Mouse (Mus musculus) urinary bladder, adult 18-20 months (tissue): ENCODE data around the gene Dnmt3l.
"Not testable (repeated sequence)": the region's sequence is repeated elsewhere in the genome, so short reads cannot be mapped to it uniquely, and the experiment has no call there.

Source experiments
- DNase-seq, 2 experiments: peaks; one replicate each; pipeline ENCODE4 v3.0.0; 2022; ENCODE audit warnings: low spot score in 2 of 2, mixed read lengths in 2 of 2

Gene Dnmt3l

DNA sequence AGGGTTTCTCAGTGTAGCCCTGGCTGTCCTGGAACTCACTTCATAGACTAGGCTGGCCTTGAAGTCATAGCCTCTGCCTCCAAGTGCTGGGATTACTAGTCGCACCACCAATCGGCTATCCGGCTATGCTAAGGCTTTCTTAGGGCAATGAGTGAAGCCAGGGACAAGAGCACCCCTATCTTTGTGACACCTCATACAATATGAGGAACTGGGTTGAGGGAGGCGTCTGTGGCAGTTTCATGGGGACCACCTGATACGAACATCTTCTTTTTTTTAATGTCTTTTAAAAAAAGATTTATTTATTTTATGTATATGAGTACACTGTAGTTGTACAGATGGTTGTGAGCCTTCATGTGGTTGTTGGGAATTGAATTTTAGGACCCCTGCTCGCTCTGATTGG, 44.0 kb downstream of the Dnmt3l start:
- DNase-seq = no peak

DNA sequence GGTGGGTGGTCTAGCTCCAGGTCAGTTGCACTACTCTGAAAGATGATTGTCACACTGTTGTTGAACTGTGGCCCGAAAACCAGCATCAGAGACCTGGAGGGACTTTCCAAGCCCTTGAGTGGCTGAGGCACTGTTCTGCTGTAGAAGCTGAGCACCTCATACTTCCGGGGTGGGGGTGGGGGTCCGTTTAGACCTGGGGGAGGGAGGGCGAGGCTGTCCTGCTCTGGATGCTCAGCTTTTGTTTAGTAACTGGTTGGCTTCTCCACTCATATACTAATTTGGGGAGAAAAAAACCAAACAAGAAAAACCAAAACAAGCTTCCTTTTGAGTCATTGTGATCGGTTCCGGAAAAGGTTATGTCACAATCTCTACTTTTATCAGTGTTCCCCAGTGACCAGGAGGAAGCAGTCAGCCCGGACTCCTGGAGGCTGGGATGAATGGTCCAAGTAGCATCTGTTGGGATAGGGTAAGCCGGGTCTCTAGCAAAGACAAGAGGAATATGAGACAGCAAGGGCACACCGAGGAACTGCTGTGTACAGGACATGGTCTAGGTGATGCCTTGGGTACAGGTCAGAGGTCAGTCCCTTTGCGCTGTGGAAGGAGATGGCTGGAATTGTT, 44.8 kb downstream of the Dnmt3l start:
- DNase-seq = no peak

DNA sequence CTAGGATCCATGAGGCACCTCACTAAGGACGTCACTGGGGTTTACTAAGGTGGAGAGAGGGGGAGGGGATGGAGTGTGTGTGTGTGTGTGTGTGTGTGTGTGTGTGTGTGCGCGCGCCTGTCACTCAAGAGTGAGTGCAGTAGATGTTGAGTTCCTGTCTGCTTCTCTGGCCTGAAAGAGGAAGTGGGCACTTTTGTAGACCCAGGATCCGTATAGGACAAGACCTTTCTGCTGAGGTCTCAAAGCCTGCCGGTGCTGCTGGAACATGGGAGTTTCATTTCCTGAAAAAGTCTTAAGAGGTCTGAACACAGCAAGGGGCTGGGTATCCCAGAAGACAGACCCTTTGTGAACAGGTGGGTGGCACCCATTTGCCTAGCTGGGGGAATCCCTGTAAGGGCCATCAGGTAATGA, 45.4 kb downstream of the Dnmt3l start:
- DNase-seq = no peak

DNA sequence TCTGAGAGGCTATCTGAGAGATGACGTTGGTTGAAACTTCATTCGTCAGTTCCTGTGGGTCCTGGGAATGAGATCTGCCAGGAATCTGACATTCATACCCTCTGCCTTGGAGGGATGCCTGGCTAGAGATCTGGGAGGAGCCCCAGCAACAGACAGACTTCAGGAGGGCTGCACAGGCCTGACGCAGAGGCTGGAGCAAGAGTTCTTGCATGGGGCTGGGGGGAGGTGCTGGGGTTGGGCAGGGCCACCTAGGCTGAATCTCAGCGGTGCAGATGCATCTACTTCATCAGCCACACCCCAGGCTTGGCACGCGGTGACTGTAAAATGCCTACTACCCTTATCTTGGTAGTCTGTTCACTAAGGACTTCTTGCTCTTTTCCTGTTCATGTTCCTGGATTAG, 48.5 kb downstream of the Dnmt3l start:
- no peak for DNase-seq

DNA sequence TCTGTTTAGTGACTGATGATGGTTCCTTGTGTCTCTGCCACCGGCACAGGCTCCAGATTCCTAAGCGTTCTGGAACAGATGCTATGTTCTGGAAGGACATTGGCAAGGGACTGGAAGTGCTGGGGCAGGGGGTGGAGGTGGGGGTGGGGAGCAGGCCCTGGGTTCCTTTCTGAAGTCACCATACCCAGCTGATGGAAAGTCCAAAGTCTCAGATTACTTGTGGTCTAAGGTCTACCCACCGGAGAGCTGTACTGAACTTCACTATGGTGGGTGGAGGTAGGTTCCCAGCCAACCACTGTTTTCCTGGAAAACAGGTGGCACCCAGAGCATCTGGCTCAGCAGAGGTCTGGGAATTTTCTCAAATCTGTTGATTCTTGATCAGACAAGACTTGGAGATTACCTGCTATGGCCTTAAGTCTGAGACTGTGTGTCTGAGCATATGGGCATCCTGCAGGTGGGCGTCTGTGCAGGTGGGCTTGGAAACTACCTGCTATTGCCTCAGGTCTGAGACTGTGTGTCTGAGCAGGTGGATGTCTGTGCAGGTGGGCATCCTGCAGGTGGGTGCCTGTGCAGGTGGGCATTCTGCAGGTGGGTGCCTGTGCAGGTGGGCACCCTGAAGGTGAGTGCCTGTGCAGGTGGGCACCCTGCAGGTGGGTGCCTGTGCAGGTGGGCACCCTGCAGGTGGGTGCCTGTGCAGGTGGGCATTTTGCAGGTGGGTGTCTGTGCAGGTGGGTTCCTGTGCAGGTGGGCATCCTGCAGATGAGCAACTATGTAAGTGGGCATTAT, 49.2 kb downstream of the Dnmt3l start:
- no peak for DNase-seq

DNA sequence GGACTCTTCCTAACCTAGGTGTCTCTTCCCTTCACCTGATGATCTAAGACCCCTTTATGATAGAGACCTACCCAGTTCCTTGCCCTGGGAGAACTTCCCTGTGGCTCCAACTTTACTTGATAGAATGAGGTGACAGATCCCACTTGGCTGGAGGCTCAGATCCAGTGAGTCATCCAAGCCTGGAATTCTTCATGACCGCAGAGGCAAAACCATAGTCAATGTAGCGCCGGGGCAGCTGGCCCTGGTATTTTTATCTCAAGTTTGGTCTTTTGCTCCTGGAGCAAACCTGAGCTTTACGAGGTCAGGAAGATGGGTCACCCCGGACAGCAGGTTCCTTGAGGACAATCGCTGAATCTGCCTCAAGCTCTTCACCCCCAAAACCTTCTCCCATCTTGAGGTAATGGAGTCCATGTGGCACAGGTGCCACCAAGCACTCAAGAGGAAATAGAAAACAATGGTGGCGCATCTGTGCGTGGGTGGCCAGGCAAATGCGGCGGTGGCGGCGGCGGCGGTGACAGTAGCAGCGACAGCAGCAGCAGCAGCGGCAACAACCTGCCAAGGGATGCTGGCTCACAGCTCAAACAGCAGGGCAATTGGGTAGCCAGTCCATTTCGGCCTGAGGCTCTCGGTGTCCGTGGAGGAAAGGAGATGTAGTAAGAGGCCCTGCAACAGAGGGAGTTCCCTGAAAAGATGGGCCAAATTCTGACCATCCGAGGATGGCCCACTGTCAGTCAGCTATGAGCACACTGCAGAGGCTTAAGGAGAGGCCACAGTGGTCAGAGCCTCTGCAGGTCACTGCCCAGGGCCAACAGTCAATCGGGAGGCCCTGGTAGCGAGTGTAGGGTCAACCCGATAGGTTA, 50.3 kb downstream of the Dnmt3l start:
- DNase-seq = no peak

DNA sequence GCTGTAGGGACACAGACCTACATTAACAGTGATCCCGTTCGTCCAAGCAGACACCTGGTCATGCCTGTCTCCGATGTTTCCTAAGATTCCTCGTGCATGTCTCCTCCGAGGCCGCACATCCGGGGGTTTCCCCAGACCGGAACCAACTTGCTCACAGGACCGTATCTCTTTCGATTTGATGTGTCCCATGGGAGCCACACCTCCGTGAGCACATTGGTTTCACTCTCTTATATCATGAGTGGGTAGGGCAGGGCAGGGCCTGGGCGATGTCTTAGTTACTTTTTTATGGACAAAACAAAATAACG, 50.9 kb downstream of the Dnmt3l start:
- no peak for DNase-seq

DNA sequence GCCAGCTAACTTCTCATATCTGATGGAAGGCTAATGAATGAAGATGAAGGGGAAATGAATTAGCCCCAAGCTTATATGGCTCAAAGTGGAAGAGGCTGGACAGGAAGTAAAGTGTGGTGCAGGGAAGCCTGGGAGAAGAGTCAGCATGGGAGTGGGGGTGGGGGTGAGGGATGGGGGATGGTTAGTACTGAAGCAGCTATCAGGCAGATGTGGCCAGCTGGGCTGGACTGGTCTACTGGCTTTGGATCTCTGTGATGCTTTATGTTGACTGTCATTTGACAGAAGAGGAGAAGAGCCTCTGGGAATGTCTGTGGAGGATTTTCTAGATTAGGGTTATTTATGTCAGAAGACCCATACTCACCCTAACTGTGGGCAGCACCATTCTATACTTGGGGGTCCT, 53.5 kb downstream of the Dnmt3l start:
- no peak for DNase-seq

DNA sequence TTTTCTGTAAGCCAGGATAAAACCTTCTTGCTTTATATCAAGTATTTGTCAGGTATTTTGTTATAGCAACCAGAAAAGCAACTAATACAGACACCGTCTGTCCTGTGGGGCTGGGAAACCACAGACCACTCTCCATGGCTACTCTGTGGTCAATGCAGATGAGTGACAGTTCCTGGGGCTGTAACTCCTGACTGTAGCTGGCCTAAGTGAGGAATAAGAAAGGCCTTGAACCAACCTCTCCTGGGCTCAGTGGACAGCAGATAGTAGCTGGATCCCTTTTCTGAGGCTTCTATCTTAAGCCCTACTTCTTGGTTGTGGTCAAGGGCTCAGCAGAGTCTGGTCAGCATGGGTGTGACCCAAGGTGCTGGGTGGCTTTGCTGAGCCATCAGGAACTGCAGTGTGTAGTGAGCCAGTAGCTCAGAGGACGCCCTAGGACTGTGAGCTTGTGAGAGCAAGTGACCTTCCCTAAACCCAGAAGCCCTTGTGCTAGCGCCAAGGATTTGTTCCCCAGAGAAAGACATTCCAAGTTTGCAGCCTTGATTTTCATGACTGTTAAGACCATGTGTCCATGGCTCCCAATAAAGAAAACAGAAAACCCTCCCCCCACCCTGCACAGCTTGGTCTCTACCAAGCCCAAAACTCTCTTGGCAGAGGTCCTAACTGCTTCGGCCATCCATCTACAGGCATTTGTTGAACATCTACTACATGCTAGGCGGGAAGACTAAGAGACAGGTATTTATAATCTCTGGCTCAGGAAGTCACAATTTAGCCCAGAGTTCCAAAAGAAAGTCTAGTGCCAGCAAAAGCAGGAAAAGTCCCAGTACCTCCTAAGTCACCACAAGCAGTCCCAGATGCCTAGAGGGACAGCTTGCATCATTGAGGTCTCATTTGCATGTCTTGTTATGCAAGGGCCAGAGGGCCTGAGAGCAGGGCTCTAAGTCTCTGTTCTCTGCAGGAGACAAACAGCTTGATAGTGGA, 54.5 kb downstream of the Dnmt3l start:
- DNase-seq = no peak

DNA sequence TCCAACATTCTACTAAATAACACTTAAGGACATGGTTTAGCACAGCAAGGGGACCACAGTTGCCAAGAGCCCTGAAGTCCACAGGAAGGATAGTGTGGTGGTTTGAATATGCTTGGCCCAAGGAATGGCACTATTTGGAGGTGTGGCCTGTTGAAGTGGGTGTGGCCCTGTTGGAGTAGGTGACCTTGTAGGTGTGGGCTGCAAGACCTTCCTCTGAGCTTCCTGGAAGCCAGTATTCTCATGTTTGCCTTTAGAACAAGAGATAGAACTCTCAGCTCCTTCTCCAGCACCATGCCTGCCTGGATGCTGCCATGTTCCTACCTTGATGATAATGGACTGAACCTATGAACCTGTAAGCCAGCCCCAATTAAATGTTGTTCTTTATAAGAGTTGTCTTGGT, 58.1 kb downstream of the Dnmt3l start:
- DNase-seq = not testable (repeated sequence)

DNA sequence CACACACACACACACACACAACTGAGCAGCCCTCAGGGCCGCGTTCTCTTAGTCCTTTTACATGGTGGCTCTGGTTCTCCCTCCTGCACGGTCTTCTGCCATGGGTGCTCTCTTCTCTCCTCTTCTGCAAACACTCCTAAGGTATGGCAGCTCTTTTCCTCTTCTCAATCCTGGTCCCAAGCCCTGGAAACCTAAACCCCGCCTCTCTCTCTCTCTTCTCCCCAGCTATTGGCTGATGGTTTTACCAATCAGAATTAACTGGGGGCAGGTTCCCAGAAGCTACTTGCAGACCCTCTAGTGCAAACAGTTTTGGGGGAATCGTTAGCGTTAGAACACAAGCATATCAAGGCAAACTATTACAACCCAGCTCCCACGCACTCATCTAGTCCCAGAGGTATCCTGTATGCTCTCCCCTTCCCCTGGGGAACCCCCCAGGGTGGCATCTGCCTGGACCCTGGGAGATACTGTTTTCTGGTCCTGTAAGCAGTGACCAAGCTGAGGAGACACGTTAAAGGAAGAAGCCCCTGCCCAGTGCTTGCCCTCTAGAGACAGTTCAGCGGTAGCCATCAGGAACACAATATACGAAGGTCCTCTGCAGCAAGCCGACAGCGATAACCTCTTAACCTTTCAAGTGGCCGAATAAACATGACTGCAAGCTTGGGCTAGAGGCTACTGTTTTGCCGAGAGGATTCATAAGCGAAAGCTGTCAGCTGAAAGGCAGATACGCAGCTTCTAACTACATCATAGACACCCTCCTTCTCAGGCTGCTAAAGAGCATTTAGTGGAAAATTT, 59.4 kb downstream of the Dnmt3l start:
- no peak for DNase-seq

DNA sequence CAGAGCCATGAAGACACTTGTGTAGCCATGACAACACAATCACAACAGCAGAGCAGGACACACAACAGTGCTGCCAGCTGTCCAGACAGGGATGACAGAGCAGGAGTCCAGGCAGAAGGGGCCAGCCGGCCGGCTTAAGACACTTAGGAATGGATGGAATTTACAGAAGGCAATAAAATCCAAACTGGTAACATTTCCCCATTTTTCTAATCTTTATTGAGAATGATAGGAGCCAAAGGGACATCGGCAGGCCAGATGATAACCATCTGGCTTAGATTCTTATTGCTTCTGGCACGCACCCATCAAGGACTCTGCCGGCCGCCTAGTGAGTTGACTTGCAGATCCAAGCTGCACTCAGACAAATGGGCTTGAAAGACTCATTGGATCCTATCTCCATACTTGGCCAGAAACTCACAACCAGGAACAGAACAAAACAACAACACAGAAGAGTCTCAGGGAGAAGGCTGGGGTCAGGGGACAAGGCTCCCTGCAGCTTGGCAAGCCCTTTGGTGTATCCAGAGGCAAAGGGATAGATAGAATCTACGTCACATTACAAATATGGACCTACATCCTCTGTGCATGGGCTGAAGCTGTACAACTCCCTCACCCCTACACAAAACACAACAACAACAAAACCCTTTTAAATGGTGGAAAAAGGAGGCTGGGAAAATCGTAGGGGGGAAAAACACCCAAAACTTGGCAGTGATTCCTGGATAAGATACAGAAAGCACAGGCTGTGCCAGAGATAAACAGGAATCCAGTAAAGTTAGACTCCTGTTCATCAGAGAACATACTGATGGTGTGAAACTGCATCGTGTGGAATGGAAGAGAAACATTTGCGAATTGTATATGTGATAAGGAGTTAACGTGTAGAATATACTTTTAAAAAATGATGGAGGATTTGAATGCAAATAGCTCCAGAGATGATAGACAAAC, 63.1 kb downstream of the Dnmt3l start:
- DNase-seq = peak in 1 of 2 experiments; percentile 53

DNA sequence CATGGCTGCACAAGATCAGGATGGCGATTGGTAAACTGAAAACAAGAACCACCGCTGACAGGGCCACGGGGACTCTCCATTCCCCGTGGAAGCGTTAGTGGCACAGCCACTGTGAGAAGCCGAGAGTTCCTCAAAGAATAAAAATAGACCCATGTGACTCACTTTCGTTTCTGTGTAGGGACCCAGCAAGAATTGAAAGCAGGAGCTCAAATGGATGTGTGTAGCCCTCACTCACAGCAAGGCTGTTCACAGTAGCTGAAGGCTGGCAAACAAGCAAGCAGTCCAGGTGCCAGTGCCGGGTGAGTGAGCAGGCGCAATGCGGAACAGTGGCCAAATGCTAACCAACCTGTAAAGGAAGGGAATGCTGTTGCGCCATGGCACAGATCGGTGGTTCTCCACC, 63.8 kb downstream of the Dnmt3l start:
- no peak for DNase-seq
